Mouse (Mus musculus): ENCODE measurements around the gene Zbtb44.
A peak's percentile ranks its signal among the peaks of the same experiment; 100 is the strongest.
"Not testable (repeated sequence)": the region's sequence is repeated elsewhere in the genome, so short reads cannot be mapped to it uniquely, and the experiment has no call there.

Gene Zbtb44

DNA sequence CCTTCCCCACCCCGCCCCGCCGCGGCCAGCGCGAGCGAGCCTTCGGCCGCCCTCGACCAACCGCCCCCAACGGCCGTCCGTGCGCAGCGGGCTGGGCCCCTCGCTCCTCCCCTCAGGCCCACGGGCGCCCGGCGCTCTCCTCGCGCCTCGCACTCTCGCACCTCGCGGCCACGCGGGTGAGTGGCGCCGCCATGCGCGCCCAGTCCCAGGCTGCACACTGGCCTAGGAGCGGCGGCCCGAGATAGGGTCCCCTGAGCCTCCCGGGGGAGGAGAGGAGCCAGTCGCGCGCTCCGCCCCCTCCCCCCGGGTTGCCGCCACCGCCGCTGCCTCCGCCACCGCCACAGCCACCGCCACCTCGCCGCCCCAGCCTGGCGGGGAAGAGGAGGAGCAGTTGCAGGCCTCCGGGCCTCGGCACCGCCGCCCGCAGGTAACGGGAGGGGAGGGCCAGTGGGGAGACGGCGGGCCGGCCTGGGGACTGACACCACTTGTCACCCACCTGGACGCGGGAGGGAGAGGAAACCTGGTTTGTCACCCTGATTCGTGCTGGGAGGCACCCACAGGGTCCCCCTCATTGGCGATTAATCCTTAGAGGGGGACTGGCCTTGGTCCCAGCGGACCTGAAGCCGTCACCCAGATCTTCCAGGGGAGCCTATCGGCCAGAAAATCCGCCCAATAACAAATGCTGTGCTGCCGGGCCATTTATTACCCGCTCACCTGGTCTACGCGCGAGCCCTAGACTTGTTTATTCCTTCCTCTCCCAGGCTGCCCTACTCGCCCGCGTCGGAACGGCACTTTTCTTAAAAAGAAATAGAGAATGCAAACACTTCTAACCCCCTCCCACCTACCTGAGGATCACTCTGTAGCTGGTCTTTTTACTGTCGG, at the start of gene Zbtb44:
Zbtb44 (plus strand) TSS at position 113 of the 882 bp plus-strand sequence.
- DNase-seq (ENCODE audit: low read depth, low spot score), result peak; percentile 51

DNA sequence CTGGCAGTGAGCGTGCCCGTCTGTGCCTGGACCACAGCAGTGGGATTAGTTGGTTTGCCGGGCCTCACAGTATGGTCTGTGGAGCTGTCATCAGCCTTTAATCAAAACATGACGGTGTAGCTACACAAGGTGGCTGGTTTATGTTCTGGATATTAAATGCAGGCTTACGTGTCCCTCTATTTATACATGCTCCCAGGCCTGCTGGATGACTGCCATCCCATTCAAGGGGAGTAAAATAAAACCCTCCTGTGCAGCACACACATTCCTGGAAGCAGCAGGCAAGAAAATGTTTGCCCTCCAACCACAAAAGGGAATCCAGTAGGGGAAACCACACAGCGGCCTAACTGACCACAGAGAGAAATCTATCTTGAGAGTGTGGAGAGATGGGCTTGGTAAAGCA, 44.7 kb upstream of the Zbtb44 start:
- no peak for DNase-seq (ENCODE audit: low read depth, low spot score)

DNA sequence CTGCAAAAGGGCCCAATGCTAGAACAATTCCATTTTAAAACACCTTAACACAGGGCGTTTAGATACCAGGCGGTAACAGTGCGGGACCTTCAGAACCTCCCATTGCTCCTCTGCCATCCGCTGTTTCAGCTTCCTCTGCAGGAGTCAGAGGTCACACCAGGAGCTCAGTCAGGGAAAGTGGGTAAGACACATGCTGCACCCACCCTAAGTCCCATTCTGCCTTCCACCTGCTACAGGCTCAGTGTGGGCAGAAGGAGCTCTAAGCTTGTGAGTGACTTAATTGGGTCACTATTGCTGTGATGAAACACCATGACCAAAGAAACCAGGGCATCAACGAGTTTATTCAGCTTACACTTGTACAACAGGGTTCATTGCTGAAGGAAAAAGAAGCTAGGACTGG, 37.3 kb upstream of the Zbtb44 start:
- DNase-seq (ENCODE audit: low read depth, low spot score), result no peak

DNA sequence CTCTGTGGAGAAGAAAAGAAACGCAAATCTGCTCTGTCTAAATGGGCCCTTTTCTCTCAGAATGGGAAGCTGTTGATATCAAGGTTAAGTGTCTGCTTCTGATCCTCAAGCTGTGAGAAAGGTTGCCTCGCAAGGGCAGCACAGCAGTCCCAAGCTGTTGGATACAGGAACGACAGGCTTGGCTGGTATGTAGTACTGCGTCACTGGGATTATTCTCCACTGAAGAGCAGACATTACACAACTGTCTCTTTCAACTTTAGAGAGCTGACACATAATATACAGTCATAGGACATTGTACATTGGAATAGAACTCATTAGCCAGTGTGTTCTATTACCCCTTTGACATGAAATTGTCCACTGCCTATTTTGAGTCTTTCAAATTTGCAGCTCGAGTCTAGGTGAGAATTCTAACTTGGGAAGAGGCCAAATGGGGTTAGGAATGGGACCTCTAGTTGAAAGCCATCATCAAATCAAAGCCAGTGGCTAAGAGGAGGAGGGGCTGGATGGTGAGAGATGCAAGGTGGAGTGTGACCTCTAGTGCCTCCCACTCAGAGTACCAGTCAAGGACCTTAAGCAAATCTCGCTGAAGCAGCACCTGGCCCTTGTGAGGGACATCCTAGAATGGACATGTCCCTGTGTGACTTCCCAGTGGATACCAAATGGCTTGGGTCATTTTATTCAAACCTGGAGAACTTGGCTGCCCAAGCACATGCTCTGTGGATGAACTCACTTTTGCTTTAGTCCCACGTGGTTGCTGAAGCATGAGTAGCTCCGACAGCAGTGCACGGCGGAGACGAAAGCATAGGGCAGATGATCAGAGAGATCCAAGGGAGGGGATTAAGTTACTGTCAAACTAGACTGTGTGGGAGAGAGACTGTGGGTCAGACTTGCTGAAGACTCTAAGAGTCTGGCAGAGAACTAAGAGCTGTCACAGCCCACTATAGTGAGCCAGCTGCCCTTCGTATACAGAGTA, 33.6 kb upstream of the Zbtb44 start:
- DNase-seq (ENCODE audit: low read depth, low spot score), result no peak

GRCm38 (mm10) chr9:31000641-31001040, 29.8 kb upstream of the Zbtb44 start:
- no peak for DNase-seq (ENCODE audit: low read depth, low spot score)

- DNase-seq (ENCODE audit: low read depth, low spot score), result no peak
These were observed 27.9 kb upstream of the Zbtb44 start for GRCm38 (mm10) chr9:31002528-31002927.

DNA sequence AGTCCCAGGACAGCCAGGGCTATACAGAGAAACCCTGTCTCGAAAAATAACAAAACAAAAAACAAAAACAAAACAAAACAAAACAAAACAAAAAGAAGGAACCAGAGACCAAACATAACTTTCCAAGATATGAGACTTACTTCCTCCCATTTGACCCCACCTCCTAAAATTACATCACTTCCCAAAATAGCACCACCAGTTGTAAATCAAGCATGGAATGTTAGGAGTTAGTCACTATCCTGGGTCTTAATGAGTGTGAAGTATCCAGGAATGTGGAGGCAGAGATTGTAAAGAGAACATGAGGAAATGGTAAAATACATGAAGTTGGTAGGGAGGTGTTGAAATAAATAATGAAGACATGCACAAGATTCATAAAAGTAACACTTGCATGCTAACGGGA, 21.1 kb upstream of the Zbtb44 start:
- no peak for DNase-seq (ENCODE audit: low read depth, low spot score)

DNA sequence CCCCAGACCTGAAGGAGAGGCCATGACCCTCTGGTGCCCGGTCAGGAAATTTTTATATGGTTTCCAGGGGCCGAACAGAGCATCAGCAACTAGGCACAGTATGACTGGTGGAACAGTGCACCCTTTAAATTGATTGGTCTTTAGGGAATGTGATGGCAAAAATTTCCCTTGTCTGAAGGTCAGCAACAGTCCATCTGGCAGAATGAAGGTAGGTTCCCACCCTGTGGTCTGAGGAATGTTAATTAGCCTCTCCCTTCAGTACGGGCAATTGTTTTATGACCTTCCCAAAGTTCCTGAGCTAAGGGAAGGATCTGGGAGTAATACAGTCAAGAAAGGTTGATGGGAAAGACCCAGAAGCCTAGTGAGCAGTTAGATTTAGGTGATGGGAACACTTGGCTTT, 20.4 kb upstream of the Zbtb44 start:
- no peak for DNase-seq (ENCODE audit: low read depth, low spot score)

GRCm38 (mm10) chr9:31010749-31011148, 19.7 kb upstream of the Zbtb44 start:
- no peak for DNase-seq (ENCODE audit: low read depth, low spot score)

GRCm38 (mm10) chr9:31011533-31011932, 18.9 kb upstream of the Zbtb44 start:
- no peak for DNase-seq (ENCODE audit: low read depth, low spot score)

DNA sequence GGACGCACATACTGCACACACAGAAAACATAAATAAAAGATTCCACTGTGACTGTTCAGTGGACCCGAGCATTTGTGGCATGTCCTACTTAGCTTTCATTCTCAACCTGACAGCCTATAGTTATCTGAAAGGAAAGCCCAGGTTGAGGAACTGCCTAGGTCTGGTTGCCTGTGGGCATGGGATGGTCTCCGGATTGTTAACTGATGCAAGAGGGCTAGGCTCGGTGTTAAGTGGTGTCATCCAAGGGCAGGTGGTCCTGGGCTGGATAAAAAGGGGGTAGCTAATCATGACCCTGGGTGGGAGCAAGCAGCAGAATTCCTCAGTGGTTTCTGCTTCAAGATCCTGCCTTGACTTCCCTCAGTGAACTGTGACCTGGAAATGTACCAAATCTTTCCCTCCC, 17.8 kb upstream of the Zbtb44 start:
- DNase-seq (ENCODE audit: low read depth, low spot score), result no peak

DNA sequence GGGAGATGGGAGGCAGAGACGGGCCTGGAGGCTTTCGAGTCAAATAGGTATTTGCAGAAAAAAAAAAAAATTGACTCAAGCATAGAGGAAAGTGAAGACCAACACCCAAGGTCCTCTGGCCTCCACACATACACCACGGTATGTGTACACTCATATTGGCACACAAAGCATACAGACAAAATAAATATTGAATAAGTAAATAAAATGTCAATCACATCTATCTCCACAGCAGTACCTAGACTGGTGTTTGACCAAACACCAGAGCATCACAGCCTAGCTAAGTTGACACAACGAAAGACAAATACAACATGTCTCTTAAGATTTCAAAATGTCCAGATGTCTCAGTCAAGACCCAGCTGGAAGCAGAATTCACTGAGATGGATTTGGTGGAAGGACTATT, 17.0 kb upstream of the Zbtb44 start:
- no peak for DNase-seq (ENCODE audit: low read depth, low spot score)

DNA sequence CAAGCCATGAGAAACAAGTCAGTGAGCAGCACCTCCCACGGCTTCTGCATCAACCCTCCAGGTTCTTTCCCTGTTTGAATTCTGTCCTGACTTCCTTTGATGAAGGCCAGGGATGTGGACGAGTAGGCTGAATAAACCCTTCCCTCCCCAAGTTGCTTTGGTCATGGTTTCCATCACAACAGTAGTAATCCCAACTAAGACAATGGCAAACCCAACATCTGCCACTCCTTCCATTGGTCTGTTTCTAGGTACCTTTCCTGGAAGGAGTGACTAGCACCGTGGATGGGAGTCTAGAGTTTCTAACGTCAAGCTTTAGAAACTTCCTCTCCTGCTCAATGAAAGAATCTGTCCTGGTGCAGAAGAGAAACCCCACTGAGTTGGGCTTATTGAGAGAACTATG, 12.8 kb upstream of the Zbtb44 start:
- DNase-seq (ENCODE audit: low read depth, low spot score), result no peak

- no peak for DNase-seq (ENCODE audit: low read depth, low spot score)
These were observed 12.3 kb upstream of the Zbtb44 start for GRCm38 (mm10) chr9:31018158-31018557.

- no peak for DNase-seq (ENCODE audit: low read depth, low spot score)
These were observed 11.7 kb upstream of the Zbtb44 start for GRCm38 (mm10) chr9:31018705-31019104.

DNA sequence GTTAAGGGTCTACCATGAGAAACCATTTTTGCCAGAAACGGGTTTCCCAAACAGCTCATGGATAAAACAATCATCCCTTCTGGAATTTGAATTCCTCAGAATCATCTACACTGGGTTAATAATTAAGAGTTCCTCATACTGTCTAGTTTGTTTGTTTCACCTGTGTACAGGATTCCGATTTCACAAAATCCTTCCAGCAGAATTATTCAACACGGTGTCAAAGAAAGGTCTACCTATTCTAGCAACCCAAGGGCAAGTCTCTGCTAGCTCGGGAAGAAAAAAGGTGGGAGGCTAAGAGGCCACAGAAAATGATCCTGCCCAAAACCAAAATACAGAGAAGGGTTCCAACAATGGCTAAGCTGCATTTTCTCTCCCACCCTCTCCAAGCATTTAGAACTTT, 2.2 kb upstream of the Zbtb44 start:
- no peak for DNase-seq (ENCODE audit: low read depth, low spot score)

GRCm38 (mm10) chr9:31029751-31030511, 513 bp upstream of the Zbtb44 start:
- peak; percentile 90 for DNase-seq (ENCODE audit: low read depth, low spot score)

GRCm38 (mm10) chr9:31031414-31031843, 985 bp downstream of the Zbtb44 start:
- no peak for DNase-seq (ENCODE audit: low read depth, low spot score)

DNA sequence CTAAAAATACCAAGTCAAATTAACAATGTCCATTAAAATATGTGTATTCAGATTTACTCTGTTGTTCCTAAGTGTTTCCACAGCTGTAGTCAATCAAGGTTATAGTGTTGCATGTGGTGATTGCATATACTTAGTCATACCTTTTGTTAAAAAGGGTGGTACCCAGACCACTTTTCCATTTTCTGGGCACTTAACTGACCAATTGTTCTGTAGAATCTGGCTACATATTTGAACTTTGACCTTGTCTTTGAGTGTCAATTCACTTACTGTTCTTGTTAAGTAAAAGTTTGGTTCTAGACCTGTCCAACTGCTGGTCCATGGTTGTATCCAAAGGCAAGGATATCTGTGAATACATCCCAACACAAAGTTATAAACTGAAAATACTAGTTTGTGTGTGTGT, 2.1 kb downstream of the Zbtb44 start:
- DNase-seq (ENCODE audit: low read depth, low spot score), result no peak

GRCm38 (mm10) chr9:31050208-31050607, 19.8 kb downstream of the Zbtb44 start:
- DNase-seq (ENCODE audit: low read depth, low spot score), result no peak

DNA sequence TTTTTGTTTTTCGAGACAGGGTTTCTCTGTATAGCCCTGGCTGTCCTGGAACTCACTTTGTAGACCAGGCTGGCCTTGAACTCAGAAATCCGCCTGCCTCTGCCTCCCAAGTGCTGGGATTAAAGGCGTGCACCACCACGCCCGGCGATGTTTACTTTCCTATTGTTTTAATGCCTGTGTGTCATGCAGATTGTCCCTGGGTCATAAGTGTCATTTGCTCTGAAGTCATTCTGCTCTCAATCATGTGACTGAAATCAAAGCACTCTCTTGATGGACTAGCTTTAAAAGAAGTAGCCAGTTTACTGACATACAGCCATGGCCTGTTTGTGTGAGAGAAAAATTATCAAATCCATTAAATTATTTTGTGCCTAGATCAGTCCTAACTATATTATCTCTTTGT, 21.1 kb downstream of the Zbtb44 start:
- DNase-seq (ENCODE audit: low read depth, low spot score), result not testable (repeated sequence)

DNA sequence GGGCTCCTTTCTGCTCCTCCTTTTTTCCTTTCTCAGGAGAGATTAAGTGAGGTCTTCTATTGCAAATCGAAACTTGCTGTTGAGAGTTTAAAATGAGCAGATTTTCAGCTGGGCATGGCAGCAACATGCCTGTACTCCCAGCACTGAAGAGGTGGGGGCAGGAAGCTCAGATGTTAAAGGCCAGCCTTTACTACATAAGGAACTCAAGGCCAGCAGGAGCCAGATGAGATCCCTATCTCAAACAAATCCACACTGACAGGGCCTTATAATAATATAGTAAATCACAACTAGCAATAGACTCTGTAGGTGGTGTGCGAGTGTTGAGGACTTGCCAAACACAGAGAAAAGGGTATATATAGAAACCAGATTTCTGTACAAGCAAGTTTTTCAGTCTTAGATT, 28.3 kb downstream of the Zbtb44 start:
- DNase-seq (ENCODE audit: low read depth, low spot score), result no peak

All from c-Kit-negative CD71-positive TER-119-positive erythroid progenitor cells, embryonic 14.5 days (primary cell).